Mouse (Mus musculus) kidney, embryonic 16.5 days (tissue): Measurements from ENCODE around the gene Slc25a16. TPM values are rescaled to one million over a fixed set of nuclear protein-coding genes. Genes with fewer than 3 reads are reported as not detected.

Experiments used
- ATAC-seq: fragments of 200-750 bp; cut with Nextera tagmentation; 2 replicates; pipeline ENCODE4 v1.8.0; 2017; ENCODE audit warnings: moderate TSS enrichment; ENCODE audit not compliant: low FRiP score, low TSS enrichment
- H3K27ac ChIP-seq: fragments of 300-500 bp; sonication (generic); 2 replicates; pipeline ENCODE4 v1.5.1; 2014; ENCODE audit warnings: low read length
- H3K27me3 ChIP-seq: fragments of 300-500 bp; sonication (generic); 2 replicates; pipeline ENCODE4 v1.6.1; 2014; ENCODE audit warnings: low read length, control low read depth, mixed read lengths; ENCODE audit not compliant: insufficient read depth
- H3K36me3 ChIP-seq: fragments of 300-500 bp; sonication (generic); 2 replicates; pipeline ENCODE4 v1.6.1; 2014; ENCODE audit warnings: low read length, control low read depth, mixed read lengths; ENCODE audit not compliant: insufficient read depth
- H3K4me1 ChIP-seq: fragments of 300-500 bp; sonication (generic); 2 replicates; pipeline ENCODE4 v1.6.1; 2014; ENCODE audit warnings: low read length, control low read depth, mixed read lengths; ENCODE audit not compliant: insufficient read depth
- H3K4me2 ChIP-seq: fragments of 300-500 bp; sonication (generic); replicated peaks from 2 replicates; pipeline ENCODE4 v1.6.1; 2014; ENCODE audit warnings: low read depth, low read length
- H3K4me3 ChIP-seq: fragments of 300-500 bp; sonication (generic); 2 replicates; pipeline ENCODE4 v1.5.1; 2014; ENCODE audit warnings: mild to moderate bottlenecking, low read length
- H3K9ac ChIP-seq: fragments of 300-500 bp; sonication (generic); replicated peaks from 2 replicates; pipeline ENCODE4 v1.6.1; 2014; ENCODE audit warnings: low read length
- H3K9me3 ChIP-seq: fragments of 300-500 bp; sonication (generic); 2 replicates; pipeline ENCODE4 v1.6.1; 2016; ENCODE audit warnings: low read length, control low read depth
- WGBS: fragments of 180-500 bp; shearing (Covaris S2); extraction: QIAGEN DNeasy Blood & Tissue Kit; methylation state at CpG from one replicate; pipeline ENCODE4 v1.1.7; 2014; 5-methylcytosine and 5-hydroxymethylcytosine counted together
- polyA plus RNA-seq: library from polyadenylated mRNA; unstranded; fragments of >200 nt; fragmentation: Nextera tagmentation; extraction: Ambion mirVana; gene quantifications from 2 replicates; pipeline ENCODE4 v1.2.1, GENCODE M21; 2015

Slc25a16 gene
- polyA plus RNA-seq, result 19.0 and 19.4 TPM in 2 replicates

- ATAC-seq, result peak; percentile 98
- peaks cover 7% of the 10 kb centered on the region for H3K4me1 ChIP-seq
- no peaks in the 10 kb centered on the region for H3K27me3 ChIP-seq
- H3K4me2 ChIP-seq, result peak within 1 kb of the TSS; percentile 87
- no peaks in the 10 kb centered on the region for H3K9me3 ChIP-seq
- H3K9ac ChIP-seq, result peak within 1 kb of the TSS; percentile 91
- 1% methylated on average over 39 of the region's 50 CpGs for WGBS
- H3K4me3 ChIP-seq, result peak within 1 kb of the TSS; percentile 83
- no peaks in the 10 kb centered on the region for H3K36me3 ChIP-seq
- peak within 1 kb of the TSS; percentile 81 for H3K27ac ChIP-seq
Measured at GRCm38 (mm10) chr10:62919925-62920765, at the start of gene Slc25a16. Gene Slc25a16, plus strand, starts transcription at chr10:62920633.

- Histone ChIP-seq H3K36me3 (peaks cover 18% of the 10 kb centered on the region), H3K4me2 (no peak overlapping the region), H3K27me3 (no peaks in the 10 kb centered on the region), H3K9me3 (peaks cover 6% of the 10 kb centered on the region; the same call in 1 of the 2 replicates), H3K27ac (no peak overlapping the region), H3K4me3 (no peak overlapping the region), H3K9ac (no peak overlapping the region), H3K4me1 (no peaks in the 10 kb centered on the region)
- ATAC-seq, result no peak
- WGBS, result 75% methylated on average over 4 of the region's 4 CpGs
Measured at GRCm38 (mm10) chr10:62874828-62875227, 45.6 kb upstream of the Slc25a16 start.

- H3K4me2 ChIP-seq, result no peak overlapping the region
- H3K4me3 ChIP-seq, result no peak overlapping the region
- WGBS, result 79% methylated on average over 4 of the region's 4 CpGs
- H3K9ac ChIP-seq, result no peak overlapping the region
- no peak for ATAC-seq
- peaks cover 18% of the 10 kb centered on the region for H3K36me3 ChIP-seq
- no peaks in the 10 kb centered on the region for H3K27me3 ChIP-seq
- no peaks in the 10 kb centered on the region for H3K4me1 ChIP-seq
- peaks cover 6% of the 10 kb centered on the region; the same call in 1 of the 2 replicates for H3K9me3 ChIP-seq
- H3K27ac ChIP-seq, result no peak overlapping the region
Measured at GRCm38 (mm10) chr10:62875565-62875964, 44.9 kb upstream of the Slc25a16 start.

- no peaks in the 10 kb centered on the region for H3K27me3 ChIP-seq
- ATAC-seq, result no peak
- no peaks in the 10 kb centered on the region for H3K4me1 ChIP-seq
- no peak overlapping the region for H3K27ac ChIP-seq
- H3K9me3 ChIP-seq, result peaks cover 6% of the 10 kb centered on the region; the same call in 1 of the 2 replicates
- no peak overlapping the region for H3K9ac ChIP-seq
- H3K4me3 ChIP-seq, result no peak overlapping the region
- no peak overlapping the region for H3K4me2 ChIP-seq
- 86% methylated on average over 13 of the region's 13 CpGs for WGBS
- peaks cover 18% of the 10 kb centered on the region for H3K36me3 ChIP-seq
Measured at GRCm38 (mm10) chr10:62878056-62878455, 42.4 kb upstream of the Slc25a16 start.

- 53% methylated on average over 5 of the region's 5 CpGs for WGBS
- H3K9ac ChIP-seq, result no peak overlapping the region
- H3K4me2 ChIP-seq, result no peak overlapping the region
- H3K4me1 ChIP-seq, result peaks cover 8% of the 10 kb centered on the region; the same call in 1 of the 2 replicates
- no peaks in the 10 kb centered on the region for H3K27me3 ChIP-seq
- ATAC-seq, result no peak
- peaks cover 6% of the 10 kb centered on the region; the same call in 1 of the 2 replicates for H3K9me3 ChIP-seq
- no peak overlapping the region for H3K4me3 ChIP-seq
- no peak overlapping the region for H3K27ac ChIP-seq
- peaks cover 18% of the 10 kb centered on the region for H3K36me3 ChIP-seq
Measured at GRCm38 (mm10) chr10:62881211-62881610, 39.2 kb upstream of the Slc25a16 start.

GRCm38 (mm10) chr10:62883933-62884372 is 36.5 kb upstream of the Slc25a16 start:
- Histone ChIP-seq H3K9ac (no peak overlapping the region), H3K4me1 (peaks cover 8% of the 10 kb centered on the region; the same call in 1 of the 2 replicates), H3K4me2 (no peak overlapping the region), H3K9me3 (peaks cover 6% of the 10 kb centered on the region; the same call in 1 of the 2 replicates), H3K27ac (no peak overlapping the region), H3K36me3 (peaks cover 9% of the 10 kb centered on the region), H3K27me3 (no peaks in the 10 kb centered on the region), H3K4me3 (no peak overlapping the region)
- ATAC-seq, result no peak
- WGBS, result 18% methylated on average over 9 of the region's 9 CpGs

- Histone ChIP-seq H3K4me1 (peaks cover 8% of the 10 kb centered on the region; the same call in 1 of the 2 replicates), H3K9me3 (peaks cover under 1% of the 10 kb centered on the region; the same call in 1 of the 2 replicates), H3K4me3 (no peak overlapping the region), H3K4me2 (no peak overlapping the region), H3K27ac (no peak overlapping the region), H3K9ac (no peak overlapping the region), H3K27me3 (no peaks in the 10 kb centered on the region), H3K36me3 (peaks cover 4% of the 10 kb centered on the region)
- 68% methylated on average over 1 of the region's 1 CpGs for WGBS
- ATAC-seq, result no peak
Measured at GRCm38 (mm10) chr10:62884517-62884916, 35.9 kb upstream of the Slc25a16 start.

GRCm38 (mm10) chr10:62885460-62885859 is 35.0 kb upstream of the Slc25a16 start:
- Histone ChIP-seq H3K9ac (no peak overlapping the region; the same call in 1 of the 2 replicates), H3K36me3 (no peaks in the 10 kb centered on the region), H3K9me3 (no peaks in the 10 kb centered on the region), H3K27ac (no peak overlapping the region), H3K4me1 (peaks cover 8% of the 10 kb centered on the region; the same call in 1 of the 2 replicates), H3K4me3 (peak overlapping the region; percentile 78), H3K4me2 (peak overlapping the region; percentile 98), H3K27me3 (no peaks in the 10 kb centered on the region)
- 25% methylated on average over 10 of the region's 10 CpGs for WGBS
- no peak for ATAC-seq

- Histone ChIP-seq H3K27me3 (no peaks in the 10 kb centered on the region), H3K27ac (no peak overlapping the region), H3K36me3 (no peaks in the 10 kb centered on the region), H3K4me2 (peak overlapping the region; percentile 98), H3K9me3 (no peaks in the 10 kb centered on the region), H3K9ac (peak overlapping the region; percentile 78), H3K4me3 (peak overlapping the region; percentile 78), H3K4me1 (peaks cover 8% of the 10 kb centered on the region; the same call in 1 of the 2 replicates)
- WGBS, result under 1% methylated on average over 38 of the region's 38 CpGs
- peak; percentile 66 for ATAC-seq
Measured at GRCm38 (mm10) chr10:62885969-62886798, 34.2 kb upstream of the Slc25a16 start.
